Mouse (Mus musculus) liver, adult 2 months (tissue): ENCODE data around the gene Arfgef3.

Experiments
- CTCF ChIP-seq: fragments of 200-500 bp; IDR thresholded peaks from 2 replicates; pipeline ENCODE4 v1.5.1; 2011; ENCODE audit warnings: low read depth, low read length, control low read depth
- POLR2A ChIP-seq: fragments of 200-500 bp; IDR thresholded peaks from 2 replicates; pipeline ENCODE4 v1.6.1; 2011; ENCODE audit warnings: low read length, control low read depth; ENCODE audit not compliant: insufficient read depth; ENCODE audit errors: extremely low read depth

- TF ChIP-seq CTCF (no peak), POLR2A (no peak)
Measured at GRCm38 (mm10) chr10:18584188-18584587, 159.6 kb downstream of the Arfgef3 start.
